Mouse (Mus musculus): ENCODE data around the gene Efcab12. TPM values are rescaled to one million over a fixed set of nuclear protein-coding genes. Genes with fewer than 3 reads are reported as not detected.
A peak's percentile ranks its signal among the peaks of the same experiment; 100 is the strongest.

Gene Efcab12
- polyA plus RNA-seq, 1 experiment: 2.2 TPM

DNA sequence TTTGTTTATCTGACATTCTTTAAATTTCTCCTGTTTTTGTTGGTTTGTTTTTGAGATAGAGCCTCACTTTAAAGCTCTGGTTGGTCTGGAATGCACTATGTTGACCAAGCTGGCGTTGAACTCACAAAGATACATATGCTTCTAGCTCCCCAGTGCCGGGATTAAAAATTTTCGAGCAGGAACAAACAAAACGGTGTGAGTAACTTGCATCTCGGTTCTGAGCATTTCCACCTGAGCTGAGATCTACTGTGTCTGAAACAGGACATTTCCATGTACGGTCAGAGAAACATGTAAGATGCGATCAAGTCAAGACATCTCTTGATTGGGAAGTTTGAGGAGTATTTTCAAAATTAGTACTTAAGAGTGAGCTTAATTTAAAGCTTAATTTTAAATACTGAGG lies 15.8 kb upstream of the Efcab12 start:
- WGBS: 43% methylated on average over 7 of the region's 7 CpGs
- no peaks in the 10 kb centered on the region for H3K36me3 ChIP-seq (ENCODE audit: control insufficient read depth, insufficient read depth, low read length)
- peak overlapping the region; percentile 74 for H3K4me3 ChIP-seq (ENCODE audit: insufficient read depth, low read depth, low read length)

DNA sequence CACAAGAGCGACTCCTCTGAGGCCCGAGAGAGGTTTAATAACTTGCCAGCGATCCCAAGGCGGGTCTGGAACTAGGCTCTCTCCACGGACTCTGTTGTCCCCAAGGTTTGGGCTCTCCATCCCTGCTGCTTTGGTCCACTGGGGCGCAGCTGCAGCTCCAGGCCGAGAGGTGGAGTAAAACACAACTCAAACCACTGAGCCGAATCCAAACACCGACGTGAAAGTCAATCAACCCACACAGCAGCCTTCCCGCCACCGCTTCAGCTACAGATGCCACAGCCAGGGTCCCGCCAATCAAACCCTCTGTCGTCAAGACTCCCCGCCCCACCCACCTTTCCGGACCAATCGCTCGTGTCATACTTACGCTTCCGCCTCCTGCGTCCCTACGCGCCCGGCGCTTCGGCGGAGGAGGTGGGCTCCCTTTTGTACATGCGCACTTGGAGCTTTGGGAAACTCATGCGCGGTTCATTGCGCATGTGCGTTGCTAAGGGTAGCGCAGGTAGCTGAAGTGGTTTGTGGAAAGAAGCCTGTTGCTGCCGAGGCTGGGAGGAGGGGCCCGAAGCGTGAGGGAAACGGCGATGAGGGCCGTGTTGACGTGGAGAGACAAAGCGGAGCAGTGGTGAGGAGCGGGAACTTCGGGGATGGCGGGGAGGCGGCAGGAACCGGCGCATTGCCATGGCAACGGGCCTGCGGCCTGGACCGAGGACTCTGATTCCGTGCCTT lies 15.0 kb upstream of the Efcab12 start, which contains the start of the genes Mbd4 and Ift122:
TSS of gene Mbd4 (minus strand) at position 281 of the 723 bp plus-strand sequence.
TSS of gene Ift122 (plus strand) at position 380 of the 723 bp plus-strand sequence.
- Histone ChIP-seq H3K36me3 (ENCODE audit: control insufficient read depth, insufficient read depth, low read length) (no peaks in the 10 kb centered on the region), H3K27me3 (replicated peaks; ENCODE audit: control insufficient read depth, insufficient read depth, low read length) (no peaks in the 10 kb centered on the region), H3K4me1 (ENCODE audit: control insufficient read depth, insufficient read depth, low read length) (peaks cover 27% of the 10 kb centered on the region), H3K4me3 (ENCODE audit: insufficient read depth, low read depth, low read length) (peak within 1 kb of the TSS; percentile 74), H3K27ac (ENCODE audit: insufficient read depth, low read depth, low read length) (peak within 1 kb of the TSS; percentile 57)
- no peak for TF ChIP-seq POLR2A (IDR thresholded peaks at IDR 0.05; ENCODE audit: low read depth, low read length)
- peak; percentile 69 for TF ChIP-seq CTCF (conservative IDR thresholded peaks at IDR 0.05; ENCODE audit: insufficient read depth, insufficient read length, low read depth, low read length)
- under 1% methylated on average over 51 of the region's 51 CpGs for WGBS
- DNase-seq: peak; percentile 100

More for the DNA sequence above, 15.8 kb upstream of the Efcab12 start:
- DNase-seq: no peak
- H3K27ac ChIP-seq (ENCODE audit: insufficient read depth, low read depth, low read length): peak overlapping the region; percentile 57
- H3K27me3 ChIP-seq (replicated peaks; ENCODE audit: control insufficient read depth, insufficient read depth, low read length): no peaks in the 10 kb centered on the region
- H3K4me1 ChIP-seq (ENCODE audit: control insufficient read depth, insufficient read depth, low read length): peaks cover 29% of the 10 kb centered on the region
- TF ChIP-seq CTCF (conservative IDR thresholded peaks at IDR 0.05; ENCODE audit: insufficient read depth, insufficient read length, low read depth, low read length) (no peak), POLR2A (IDR thresholded peaks at IDR 0.05; ENCODE audit: low read depth, low read length) (no peak)

DNA sequence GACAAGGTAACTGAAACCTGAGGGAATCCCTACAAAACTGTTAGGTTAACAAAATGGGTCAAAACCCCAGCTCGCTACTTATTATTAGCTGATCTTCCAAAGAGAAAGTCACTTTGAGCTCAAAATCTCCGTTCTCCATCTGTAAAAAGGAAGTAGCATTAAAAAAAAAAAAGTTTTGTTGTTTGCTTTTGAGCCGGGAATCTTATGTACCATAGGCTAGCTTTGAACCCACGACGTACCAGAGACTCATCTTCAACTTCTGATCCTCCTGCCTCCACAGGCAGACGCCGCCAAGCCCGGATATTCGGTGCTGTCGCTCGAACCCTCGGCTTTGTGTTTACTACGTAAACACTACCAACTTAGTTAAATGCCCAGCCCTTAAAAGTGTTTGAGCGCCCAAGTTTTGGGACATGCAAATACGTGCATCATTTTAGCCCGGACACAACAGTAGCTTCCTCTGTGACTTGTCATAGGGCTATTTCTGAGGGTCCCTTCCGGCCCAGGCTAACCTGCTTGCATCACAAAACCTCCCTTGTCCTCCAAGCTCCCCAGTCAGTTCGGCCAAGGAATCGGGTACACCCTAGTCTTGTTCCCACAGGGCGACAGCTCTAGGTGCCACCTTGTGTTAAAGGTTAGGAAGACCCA lies 14.4 kb upstream of the Efcab12 start:
- DNase-seq: no peak
- Histone ChIP-seq H3K4me3 (ENCODE audit: insufficient read depth, low read depth, low read length) (peak overlapping the region; percentile 46), H3K4me1 (ENCODE audit: control insufficient read depth, insufficient read depth, low read length) (peaks cover 23% of the 10 kb centered on the region), H3K36me3 (ENCODE audit: control insufficient read depth, insufficient read depth, low read length) (no peaks in the 10 kb centered on the region), H3K27me3 (replicated peaks; ENCODE audit: control insufficient read depth, insufficient read depth, low read length) (no peaks in the 10 kb centered on the region), H3K27ac (ENCODE audit: insufficient read depth, low read depth, low read length) (peak overlapping the region; percentile 6; the same call in 1 of the 2 replicates)
- 8% methylated on average over 20 of the region's 20 CpGs for WGBS
- TF ChIP-seq POLR2A (IDR thresholded peaks at IDR 0.05; ENCODE audit: low read depth, low read length) (no peak), CTCF (conservative IDR thresholded peaks at IDR 0.05; ENCODE audit: insufficient read depth, insufficient read length, low read depth, low read length) (no peak)

DNA sequence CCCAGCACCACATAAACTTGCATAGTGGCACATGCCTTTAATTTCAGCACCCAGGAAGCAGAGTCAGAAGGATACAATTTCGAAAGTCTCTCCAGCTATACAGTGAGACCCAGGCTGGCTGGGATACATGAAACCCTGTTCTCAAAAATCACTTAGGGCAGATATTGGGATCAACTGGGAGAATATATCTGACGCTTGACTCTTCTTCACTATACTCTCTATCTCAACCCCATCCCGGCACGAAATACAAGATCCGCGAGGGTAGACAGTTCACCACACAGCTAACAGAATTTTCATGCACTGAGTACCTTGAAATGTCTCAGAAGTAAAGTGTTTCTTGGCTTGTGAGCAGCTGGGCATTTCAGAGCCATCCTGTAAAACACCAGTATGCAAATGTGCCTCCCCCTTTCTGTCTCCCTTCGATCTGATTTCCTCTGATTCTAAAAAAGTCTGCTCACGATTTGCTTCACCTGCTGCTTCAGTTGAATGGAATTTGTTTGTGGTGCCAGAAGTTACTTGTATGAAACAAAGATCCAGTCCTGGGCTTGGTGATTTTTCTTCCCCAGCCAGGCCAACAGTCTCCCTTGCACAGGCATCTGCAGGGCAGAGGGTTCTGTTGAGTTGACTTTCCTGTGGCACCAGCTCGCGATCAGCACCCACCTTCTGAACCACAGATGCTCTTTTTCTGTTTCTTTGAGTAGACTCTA lies 10.5 kb upstream of the Efcab12 start:
- no peak for DNase-seq
- no peak for TF ChIP-seq CTCF (conservative IDR thresholded peaks at IDR 0.05; ENCODE audit: insufficient read depth, insufficient read length, low read depth, low read length)
- TF ChIP-seq POLR2A (IDR thresholded peaks at IDR 0.05; ENCODE audit: low read depth, low read length): no peak

DNA sequence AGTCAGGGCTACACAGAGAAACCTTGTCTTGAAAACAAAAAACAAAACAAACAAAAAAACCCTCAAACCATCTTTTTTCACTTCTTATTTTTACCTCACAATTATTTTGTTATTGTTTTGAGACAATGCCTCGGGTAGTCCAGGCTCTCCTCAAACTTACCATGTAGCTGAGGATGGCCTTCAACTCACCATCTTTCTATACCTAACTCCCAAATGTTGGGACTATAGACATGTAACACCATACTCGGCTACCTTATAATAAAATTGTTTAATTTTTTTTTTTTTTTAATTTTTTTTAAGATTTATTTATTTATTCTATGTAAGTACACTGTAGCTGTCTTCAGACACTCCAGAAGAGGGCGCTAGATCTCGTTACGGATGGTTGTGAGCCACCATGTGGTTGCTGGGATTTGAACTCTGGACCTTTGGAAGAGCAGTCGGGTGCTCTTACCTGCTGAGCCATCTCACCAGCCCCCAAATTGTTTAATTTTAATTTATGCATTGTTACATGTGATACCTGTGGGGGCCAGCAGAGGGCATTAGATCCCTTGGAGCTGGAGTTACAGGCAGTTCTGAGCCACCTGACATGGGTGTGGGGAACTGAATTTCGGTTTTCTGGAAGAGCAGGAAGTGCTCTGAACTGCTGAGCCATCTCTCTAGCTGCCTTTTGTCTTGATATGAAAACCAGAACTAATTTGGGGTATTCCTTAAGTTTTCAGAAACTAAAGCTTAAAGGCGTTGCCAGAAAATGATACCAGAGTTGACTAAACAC lies 8.6 kb upstream of the Efcab12 start:
- H3K4me3 ChIP-seq (ENCODE audit: insufficient read depth, low read depth, low read length): no peak overlapping the region
- no peaks in the 10 kb centered on the region for H3K36me3 ChIP-seq (ENCODE audit: control insufficient read depth, insufficient read depth, low read length)
- DNase-seq: peak; percentile 74
- 27% methylated on average over 8 of the region's 8 CpGs for WGBS
- no peaks in the 10 kb centered on the region for H3K27me3 ChIP-seq (replicated peaks; ENCODE audit: control insufficient read depth, insufficient read depth, low read length)
- H3K4me1 ChIP-seq (ENCODE audit: control insufficient read depth, insufficient read depth, low read length): no peaks in the 10 kb centered on the region
- no peak overlapping the region for H3K27ac ChIP-seq (ENCODE audit: insufficient read depth, low read depth, low read length)
- TF ChIP-seq CTCF (conservative IDR thresholded peaks at IDR 0.05; ENCODE audit: insufficient read depth, insufficient read length, low read depth, low read length) (peak; percentile 69), POLR2A (IDR thresholded peaks at IDR 0.05; ENCODE audit: low read depth, low read length) (no peak)

More for the DNA sequence above, 10.5 kb upstream of the Efcab12 start:
- Histone ChIP-seq H3K27me3 (replicated peaks; ENCODE audit: control insufficient read depth, insufficient read depth, low read length) (no peaks in the 10 kb centered on the region), H3K4me1 (ENCODE audit: control insufficient read depth, insufficient read depth, low read length) (no peaks in the 10 kb centered on the region), H3K4me3 (ENCODE audit: insufficient read depth, low read depth, low read length) (no peak overlapping the region), H3K27ac (ENCODE audit: insufficient read depth, low read depth, low read length) (no peak overlapping the region), H3K36me3 (ENCODE audit: control insufficient read depth, insufficient read depth, low read length) (no peaks in the 10 kb centered on the region)
- WGBS: 80% methylated on average over 10 of the region's 10 CpGs

DNA sequence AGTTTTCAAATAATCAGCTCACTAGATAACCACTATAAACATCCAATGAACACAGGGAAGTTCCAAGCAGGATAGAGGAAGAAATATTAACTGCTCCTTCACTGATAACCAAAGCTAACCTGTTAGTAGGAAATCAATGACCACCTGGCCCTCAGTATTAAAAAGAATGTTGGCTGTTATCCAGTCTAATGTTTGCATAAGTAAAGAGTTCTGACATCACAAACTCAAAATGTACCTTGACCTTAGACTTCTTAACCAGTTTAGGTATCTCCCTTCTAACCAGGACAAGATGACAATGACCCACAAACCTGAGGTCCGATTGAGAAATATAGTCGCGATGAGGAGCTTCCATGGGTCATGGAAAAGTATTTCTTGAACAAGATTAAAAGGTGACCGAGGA lies 6.8 kb upstream of the Efcab12 start:
- WGBS: 82% methylated on average over 4 of the region's 4 CpGs
- Histone ChIP-seq H3K27me3 (replicated peaks; ENCODE audit: control insufficient read depth, insufficient read depth, low read length) (no peaks in the 10 kb centered on the region), H3K36me3 (ENCODE audit: control insufficient read depth, insufficient read depth, low read length) (no peaks in the 10 kb centered on the region), H3K4me1 (ENCODE audit: control insufficient read depth, insufficient read depth, low read length) (no peaks in the 10 kb centered on the region), H3K4me3 (ENCODE audit: insufficient read depth, low read depth, low read length) (no peak overlapping the region), H3K27ac (ENCODE audit: insufficient read depth, low read depth, low read length) (no peak overlapping the region)
- DNase-seq: no peak
- no peak for TF ChIP-seq CTCF (conservative IDR thresholded peaks at IDR 0.05; ENCODE audit: insufficient read depth, insufficient read length, low read depth, low read length)
- no peak for TF ChIP-seq POLR2A (IDR thresholded peaks at IDR 0.05; ENCODE audit: low read depth, low read length)
